Mouse (Mus musculus): Measurements from ENCODE around the gene Gm38394.
A peak's percentile ranks its signal among the peaks of the same experiment; 100 is the strongest.
"Not testable (repeated sequence)": the region's sequence is repeated elsewhere in the genome, so short reads cannot be mapped to it uniquely, and the experiment has no call there.

The Gm38394 gene

DNA sequence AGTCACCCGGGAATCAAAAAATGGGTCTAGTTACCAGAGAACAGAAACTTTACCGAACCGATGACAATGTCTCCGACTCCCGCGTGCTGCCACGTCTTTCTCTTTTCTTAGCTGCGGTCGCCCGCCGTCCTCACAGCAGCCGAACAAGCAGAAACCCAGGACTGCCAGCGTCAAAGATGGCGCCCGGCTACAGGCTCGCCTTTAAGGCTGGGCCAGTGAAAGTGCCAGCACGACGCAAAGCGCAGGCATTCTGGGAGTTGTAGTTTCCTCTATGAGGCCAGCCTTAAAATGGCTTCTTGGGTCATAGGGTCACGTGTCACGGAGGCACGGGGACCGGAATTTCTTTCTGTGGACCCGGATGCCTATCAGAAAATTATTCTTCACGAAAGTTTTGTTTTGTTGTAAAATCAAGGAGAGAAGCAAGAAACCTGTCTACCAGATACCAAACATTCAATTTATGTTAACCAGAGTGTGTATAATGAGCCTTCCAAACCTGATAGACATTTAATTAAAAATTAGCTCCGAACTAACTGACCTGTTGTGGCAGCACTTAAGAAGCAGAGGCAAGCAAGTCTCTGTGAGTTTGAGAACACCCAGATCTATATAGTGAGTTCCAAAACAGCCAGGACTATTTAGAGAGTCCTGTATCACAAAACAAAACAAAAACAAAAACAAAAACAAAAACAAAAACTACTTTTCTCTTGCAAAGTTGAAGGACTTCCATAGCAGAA, at the start of gene Gm38394:
Gm38394 (minus strand) TSS at position 116 of the 731 bp plus-strand sequence.
- DNase-seq = peak; percentile 86

DNA sequence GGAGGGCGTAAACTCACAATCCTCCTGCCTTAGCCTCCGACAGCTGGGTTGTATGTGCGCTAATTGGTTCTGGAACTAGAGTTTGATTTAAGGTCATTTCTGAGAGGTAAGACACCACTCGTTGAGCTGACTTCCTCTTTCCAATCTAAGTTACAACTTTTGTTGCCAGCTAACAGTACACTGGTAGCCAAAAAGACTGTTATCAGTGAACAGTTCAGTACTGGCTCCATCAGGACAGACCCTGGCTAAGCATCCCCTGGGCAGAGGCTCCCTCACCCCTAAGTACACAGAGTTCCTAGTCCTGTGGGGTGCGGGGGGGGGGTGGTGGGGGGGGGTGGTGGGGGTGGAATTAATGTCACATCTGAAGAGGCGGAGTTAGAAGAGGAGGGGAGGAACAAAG, 49.8 kb upstream of the Gm38394 start:
- no peak for DNase-seq

DNA sequence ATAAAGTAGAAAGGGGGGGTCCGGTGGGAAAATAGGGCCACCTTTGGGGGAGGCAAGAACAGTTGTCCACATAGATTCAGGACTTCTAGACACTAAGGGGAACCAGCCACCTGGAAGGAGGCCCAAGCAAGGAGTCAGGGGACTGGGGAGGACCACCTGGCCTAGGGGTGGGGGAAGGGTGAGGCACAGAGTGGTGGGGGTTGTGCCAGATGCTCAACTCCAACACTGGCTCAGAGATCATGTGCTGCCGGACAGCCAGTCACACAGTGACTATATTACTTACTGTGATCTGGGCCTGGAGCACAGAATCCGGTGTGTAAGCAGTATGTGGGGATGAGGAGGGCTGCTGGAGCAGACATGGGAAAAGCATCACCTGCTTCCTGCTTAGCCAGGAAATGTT, 48.2 kb upstream of the Gm38394 start:
- DNase-seq = no peak

DNA sequence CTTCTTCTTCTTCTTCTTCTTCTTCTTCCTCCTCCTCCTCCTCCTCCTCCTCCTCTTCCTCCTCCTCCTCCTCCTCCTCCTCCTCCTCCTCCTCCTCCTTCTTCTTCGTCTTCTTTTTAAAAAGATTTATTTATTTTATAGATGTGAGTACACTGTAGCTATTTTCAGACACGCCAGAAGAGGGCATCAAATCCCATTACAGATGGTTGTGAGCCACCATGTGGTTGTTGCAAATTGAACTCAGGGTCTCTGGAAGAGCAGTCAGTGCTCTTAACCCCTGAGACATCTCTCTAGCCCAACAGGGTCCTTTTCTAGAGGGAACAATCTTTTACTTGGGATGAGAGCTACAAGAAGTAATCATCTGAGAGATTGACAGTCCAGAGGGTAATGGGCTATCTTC, 40.7 kb upstream of the Gm38394 start:
- not testable (repeated sequence) for DNase-seq

DNA sequence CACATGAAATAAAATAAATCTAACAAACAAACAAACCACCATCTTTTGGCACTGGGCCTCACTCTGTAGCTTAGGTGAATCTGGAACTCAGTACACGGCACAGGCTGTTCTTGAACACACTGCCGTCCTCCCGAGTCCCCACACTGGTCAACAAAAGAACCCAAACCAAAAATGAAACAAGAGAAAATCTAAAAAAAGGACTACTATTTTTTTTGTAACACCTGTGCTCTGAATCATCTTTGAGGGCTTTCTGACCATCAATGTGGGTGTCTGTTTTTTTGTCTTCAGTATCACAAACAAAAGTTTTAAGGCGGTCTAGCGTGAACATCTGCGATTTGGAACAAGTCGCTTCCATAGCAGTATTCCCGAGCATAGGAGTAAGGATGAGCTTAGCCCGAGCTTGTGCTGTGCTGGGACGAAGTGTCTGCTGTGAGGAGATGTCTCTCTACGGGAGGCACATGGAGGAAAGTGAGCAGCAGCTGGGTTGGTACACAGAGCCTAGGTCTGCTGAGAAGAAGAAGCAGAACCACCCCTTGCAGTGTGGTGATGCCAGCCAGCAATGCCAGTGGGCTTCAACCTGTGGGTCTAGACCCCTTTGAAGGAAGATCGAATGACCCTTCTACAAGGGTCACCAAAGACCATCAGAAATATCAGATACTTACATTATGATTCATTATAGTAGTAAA, 37.0 kb upstream of the Gm38394 start:
- DNase-seq = no peak

DNA sequence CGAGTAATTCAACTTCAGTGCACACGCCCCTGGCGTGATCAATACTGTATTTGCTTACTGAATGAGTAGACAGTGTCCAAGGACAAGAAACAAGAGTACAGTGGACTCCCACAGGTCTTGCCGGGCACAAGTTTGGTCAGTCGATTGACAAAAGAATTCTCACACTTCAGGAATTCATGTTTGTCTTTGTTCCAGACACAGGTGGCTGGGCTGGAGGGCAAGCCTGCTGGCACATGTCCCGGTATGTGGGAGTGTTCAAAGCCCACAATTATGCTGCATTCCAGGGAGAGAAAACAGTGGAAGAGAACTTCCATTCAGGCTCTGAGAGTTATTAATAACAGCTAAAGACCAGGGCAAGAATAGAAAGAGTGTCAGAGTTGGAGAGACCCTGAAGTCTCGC, 34.8 kb upstream of the Gm38394 start:
- no peak for DNase-seq

DNA sequence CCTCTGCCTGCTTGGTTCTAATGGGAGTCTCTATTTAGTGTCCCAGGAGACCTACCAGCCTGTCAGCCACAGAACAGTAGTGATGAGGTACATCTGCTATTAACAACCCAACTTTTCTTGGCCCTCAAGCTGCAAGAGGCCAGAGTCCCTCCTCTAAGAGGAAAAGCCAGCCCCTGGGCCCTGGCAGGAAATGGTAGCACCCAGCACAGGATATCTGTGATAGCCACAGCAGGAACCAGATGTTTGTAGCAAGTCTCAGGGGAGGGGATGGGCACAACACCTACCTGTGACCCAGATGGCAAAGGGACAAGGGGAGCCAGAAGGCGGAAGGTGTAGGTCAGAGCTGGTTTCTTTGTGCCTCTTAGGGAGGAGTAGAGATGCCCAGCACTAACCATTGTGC, 33.8 kb upstream of the Gm38394 start:
- DNase-seq = no peak

DNA sequence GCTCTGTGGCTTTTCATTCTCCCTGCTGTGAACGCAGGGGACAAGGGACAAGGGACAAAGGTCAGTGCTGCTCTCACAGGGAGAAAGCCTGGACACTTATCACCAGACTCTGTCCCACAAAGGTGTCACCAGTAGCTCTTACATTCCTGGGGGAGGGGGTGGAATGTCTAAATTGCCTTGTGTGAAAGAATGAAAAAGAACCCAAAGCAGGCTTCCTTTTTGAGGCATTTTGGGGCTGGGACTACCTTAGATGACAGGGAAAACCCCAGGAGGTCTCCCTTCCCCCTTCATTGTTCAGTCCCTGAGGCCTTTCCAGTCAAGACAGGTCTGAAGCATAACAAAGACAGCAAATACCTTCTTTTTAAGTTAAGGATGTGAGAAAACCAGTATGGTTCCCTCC, 33.2 kb upstream of the Gm38394 start:
- no peak for DNase-seq

DNA sequence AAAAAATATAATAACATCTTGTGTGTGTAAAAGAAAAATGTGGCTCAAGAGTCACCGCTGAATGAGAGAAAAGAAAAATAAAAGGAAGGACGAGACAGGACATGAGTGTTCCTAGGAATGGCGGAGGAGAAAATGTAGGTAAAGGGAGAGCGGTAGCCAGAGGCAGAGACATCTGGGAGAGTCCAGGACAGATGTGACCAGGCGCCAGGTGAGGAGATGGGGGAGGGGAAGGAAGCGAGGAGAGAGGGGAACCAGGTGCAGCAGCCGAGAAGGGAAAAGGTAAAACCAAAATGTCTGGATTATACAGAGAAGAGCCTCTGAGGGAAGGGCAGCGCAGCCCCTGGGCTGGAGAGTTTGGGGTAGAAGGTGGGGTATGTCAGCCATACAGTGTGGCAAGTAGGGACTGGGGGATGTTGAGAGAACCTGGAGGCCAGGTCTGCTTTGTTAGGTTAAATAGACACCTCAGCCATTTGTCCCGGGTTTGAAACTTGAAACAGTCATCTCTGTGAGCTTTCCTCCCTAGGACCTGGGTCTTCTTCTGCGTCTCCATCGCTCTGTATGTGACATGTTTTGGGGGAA, 32.5 kb upstream of the Gm38394 start:
- no peak for DNase-seq

DNA sequence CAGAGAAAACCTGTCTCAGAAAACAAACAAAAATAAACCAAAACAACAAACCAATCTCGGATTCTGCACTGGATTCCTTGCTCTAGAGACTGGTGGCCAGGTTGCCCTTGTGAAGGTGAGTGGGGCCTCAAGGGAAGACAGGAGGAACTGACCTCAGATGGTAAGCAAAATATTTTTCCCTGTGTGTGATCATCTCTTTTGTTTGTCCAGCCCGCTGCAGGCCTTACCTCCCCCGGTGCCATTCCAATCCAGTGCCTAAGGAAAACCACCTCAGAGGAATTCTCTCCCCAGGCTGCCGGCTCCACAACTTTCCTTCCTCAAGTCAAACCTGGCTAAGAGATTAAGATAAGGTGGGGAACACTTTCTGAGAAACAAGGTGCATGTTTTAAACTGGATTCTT, 31.1 kb upstream of the Gm38394 start:
- no peak for DNase-seq

DNA sequence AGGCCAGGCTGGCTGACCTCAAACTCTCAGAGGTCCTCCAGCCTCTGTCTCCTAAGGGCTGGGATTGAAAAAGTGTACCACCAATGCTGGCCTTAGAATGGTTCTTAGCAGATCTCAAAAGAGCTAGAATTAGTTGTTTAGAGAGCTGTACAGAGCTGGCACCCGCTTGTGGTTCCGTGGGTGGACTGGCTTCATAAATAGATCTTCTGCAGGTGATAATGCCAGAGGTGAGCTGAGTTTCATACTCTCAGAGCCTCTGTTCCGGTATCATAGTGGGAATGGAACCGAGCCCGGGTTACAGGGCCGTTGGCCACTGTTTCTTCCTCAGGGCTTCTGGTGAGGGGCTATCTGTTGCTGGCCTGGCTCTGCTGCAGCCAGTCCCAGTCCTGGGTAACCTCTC, 29.9 kb upstream of the Gm38394 start:
- no peak for DNase-seq

DNA sequence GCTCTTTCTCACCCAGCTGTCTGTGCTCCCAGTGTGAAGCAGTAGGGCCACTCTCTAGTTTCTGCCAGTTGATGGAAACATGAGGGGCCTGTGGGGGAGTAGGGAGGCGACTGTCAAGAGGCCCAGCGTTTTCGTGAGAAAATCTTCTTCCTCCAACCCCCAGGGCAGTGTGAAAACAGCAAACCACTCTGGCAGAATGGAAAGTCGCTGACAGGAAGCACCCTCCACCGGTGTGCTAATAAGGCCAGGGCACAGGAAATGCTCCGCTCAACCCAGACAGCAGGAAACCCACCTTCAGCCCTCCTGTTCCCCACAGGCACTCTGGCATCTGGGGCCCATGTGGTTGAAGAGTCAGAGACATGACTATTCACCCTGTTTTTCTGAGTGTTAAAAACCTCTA, 28.8 kb upstream of the Gm38394 start, which contains the start of gene Lax1:
Lax1 (minus strand) TSS at position 212 of the 400 bp plus-strand sequence.
- no peak for DNase-seq

DNA sequence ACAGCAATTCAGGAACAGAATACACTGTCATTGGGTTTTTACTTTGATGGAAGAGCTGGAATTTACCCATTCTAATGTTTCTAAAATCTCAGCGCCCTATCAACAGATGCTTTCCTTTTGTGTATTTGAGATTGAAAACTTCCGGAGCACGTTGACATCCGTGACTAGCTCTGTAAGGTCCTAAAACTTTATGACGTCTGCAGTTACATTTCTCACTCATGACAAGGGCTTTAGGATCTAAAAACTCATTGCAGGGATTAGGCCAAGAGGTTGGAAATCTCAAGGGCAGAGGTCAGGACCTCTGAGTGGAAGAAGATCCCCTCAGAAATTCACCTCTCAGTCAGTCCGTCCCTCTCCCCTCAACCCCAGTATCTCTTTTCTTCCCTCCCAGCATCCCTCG, 27.2 kb upstream of the Gm38394 start:
- DNase-seq = no peak

DNA sequence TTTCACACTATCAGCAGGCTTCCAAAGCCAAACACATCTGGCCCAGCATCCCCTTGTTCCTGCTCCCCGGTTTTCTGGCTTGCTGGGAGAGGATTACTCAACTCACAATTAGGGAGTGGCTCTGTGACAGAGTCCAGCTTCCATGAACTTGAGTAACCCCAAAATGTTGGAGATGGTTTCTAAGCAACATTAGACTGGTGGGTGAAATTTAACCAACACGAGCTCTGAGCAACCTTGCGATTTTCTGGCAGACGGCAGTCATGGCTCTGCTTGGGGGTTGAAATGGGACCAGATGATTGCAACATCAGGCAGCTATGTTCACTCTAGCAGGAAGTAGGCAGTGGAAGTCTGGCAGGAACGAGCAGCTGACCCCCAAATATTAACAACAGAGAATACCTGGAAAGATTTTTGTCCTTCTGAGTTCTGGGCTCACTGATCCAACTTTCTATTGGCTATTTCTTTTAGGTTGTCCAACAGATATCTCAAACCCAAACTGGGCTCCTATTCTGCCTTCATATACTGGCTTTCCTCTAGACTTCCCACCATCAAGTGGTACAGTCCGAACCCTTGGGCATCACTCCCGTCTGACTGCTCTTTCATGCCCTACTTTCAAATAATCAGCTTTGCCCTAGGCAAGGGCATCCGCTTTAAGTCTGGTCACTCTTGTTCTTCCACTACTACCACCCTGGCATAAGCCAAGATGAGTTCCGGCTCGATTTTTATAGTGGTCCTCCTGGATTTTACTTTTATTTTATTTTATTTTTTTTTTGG, 24.8 kb upstream of the Gm38394 start:
- DNase-seq = no peak

DNA sequence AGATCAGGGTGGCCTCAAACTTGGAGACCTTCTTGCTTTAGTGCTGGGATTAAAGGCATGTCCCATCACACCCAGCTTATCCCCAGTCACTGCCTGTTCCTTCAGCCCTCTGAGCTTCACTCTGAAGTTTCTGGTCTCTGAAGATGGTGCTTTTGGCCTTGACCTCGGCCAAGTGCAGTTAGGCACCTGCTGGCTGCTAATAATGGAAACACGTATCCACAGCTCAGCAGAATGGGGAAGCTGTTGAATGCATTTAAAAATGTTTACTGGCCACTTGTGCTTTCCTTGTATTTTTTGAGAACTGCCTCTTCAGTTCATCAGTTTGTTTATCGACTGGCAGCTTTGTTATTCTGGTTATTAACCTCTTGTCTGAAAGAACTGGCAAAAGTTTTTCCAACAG, 10.7 kb upstream of the Gm38394 start:
- no peak for DNase-seq

DNA sequence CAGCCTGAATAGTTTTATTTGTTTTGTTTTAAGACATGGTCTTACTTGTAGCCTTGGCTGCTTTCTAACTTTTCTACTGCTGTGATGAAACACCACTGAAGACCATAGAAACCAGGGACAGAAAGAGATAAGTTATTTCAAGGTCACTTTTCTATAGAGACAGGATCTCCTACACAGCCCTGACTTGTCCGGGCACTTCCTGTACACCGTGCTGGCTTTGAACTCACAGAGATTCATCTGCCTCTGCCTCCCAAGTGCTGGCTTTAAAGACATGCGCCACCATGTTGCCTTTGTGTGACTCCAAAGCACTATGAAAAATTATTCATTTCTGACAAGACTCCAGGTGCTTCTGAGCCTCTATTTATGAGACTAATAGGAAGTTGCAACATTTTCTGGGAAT, 10.1 kb upstream of the Gm38394 start:
- DNase-seq = no peak

DNA sequence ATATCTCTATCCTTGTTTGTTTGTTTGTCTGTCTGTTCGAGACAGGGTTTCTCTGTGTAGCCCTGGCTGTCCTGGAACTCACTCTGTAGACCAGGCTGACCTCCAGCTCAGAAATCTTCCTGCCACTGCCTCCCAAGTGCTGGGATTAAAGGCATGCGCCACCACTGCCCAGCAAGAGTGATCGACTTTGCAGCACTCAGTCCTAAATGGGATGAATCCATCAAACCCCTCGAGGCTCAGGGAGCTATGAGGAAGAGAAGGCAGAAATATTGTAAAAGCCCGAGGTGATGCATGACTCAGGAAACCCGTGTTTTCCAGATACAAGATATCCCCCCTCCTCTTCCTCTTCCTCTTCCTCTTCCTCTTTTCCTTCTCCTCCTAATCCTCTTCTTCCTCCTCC, 9.7 kb upstream of the Gm38394 start:
- DNase-seq = no peak

DNA sequence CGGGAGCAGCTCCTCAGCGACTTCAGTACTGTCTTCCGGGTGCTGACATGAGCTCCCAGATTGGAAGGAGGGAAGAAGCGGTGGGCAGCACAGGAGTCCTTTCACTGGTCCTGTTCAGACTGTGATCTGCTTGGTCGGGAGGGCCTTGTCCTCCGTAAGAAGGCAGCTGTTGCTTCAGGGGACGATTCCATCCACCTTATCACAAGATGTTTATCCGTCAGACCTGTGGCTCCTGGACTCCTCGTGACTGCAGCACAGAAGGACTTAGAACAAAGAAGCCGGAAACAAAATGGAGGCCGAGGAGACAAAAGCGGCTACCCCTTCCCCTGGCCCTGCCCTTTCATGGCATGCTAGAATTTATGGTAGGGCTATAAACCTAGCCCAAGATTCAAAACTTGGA, 9.1 kb upstream of the Gm38394 start:
- no peak for DNase-seq

DNA sequence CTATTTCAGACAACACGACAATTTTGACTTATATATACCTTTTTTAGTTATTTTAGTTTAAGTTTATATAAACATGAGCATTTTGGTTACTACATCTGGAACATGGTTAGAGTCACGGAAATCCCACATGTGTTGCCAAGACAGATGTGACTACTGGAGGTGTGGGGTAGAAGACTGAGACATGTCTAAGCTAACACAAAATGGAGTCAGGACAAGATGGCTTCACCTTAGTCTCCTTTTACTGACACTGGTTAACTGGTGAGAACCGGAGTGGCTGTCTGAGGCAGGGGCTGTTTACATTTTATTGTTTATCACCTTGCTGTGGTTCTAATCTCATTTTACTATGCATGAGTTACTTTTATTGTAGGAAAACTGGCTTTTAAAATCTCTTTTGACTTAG, 7.5 kb upstream of the Gm38394 start:
- no peak for DNase-seq

DNA sequence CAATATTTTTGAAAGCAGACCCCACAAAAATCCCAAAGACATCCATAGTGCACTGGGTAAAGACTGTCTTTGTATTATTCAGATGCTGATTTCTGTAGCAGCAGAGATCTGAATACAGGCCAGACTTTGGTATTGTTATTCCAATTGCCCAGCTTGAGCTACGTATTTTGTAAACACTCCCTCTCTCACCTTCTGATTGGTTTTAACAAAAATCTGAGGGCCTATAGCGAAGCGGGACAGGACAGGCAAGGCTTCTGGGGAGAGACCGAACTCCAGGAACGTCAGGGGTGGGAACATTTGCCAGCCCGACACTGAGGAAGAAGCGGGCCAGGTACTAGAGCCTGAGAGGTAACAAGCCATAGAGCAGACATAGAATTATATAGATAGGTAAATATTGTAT, 6.6 kb upstream of the Gm38394 start:
- no peak for DNase-seq

DNA sequence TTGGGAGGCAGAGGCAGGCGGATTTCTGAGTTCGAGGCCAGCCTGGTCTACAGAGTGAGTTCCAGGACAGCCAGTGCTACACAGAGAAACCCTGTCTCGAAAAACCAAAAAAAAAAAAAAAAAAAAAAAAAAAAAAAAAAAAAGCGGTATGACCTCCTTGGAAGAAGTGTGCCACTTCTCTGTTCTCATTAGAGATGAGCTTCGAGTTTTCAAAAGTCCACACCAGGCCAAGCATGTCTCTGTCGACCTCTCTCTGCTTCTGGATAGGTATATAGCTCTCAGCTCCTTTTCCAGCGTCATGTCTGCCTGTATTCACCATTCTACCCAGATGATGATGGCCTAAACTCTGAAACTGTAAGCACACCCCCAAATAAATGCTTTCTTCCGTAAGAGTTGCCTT, 4.6 kb upstream of the Gm38394 start:
- not testable (repeated sequence) for DNase-seq

DNA sequence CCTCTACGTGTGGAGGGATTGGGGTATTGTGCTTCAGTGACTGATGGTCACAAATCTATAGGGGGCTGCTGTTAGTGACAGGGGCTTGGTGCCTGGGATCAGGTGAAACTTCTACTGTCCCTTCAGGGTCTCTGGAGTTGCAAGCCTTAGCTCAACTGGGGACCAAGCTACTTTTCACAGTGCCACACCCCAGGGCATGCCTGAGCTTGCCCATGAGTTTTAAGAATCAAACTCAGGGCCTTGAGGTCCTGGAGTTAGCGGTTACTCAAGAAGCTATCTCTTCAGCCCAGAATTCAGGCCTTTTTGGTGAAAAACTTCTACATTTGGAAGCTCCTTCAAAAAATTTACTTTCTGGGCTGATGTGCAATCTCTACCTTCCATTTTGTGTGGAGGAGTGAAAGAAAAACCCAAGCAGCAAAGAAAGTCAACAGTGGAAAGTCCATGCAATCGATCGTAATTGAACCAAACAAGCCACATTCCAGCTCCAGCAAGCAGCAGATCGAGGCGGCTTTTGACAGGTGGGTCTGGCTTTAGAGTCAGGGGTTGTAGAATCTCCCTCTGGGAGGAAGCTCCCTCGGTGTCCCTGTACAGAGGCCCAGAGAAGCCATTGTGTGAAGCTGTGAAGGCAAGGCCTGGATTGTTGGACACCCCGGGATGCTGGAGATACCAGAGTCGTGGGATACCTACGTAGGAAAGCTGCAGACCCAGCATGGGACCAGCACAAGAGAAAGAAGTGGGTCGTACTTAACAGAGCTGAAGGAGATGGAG, 3.3 kb upstream of the Gm38394 start:
- no peak for DNase-seq

DNA sequence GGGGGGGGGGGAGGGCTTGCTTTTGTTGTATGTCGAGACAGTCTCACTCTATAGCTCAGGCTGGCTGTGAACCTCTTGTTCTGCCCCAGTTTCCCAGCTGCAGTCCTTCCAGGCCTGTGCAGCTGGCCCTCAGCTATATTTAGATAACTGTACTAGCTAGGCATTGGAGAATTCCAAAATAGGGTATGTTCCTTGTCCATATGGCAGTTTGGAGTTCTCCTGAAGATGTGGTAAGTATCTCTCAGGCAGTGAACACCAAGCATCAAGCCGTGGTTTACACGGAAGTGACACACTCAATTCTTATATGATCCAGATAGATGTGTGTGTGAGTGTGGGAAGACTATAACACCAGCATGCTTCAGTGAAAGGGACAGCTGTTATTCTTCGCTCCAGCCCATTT, 2.3 kb upstream of the Gm38394 start:
- no peak for DNase-seq

Measured in cerebellum, adult 8-10 months (tissue).